Mouse (Mus musculus) G1E (cell line): ENCODE measurements around the gene Rptor. TPM values are rescaled to one million over a fixed set of nuclear protein-coding genes. Genes with fewer than 3 reads are reported as not detected.

Source experiments
- ATAC-seq: 2 replicates; pipeline ENCODE4 v1.8.0; 2016; ENCODE audit warnings: mild to moderate bottlenecking; ENCODE audit not compliant: insufficient number of reproducible peaks, poor library complexity, low FRiP score, severe bottlenecking; ENCODE audit errors: extremely low read depth
- DNase-seq: peaks from one replicate; pipeline ENCODE4 v3.0.0; 2012; ENCODE audit warnings: low spot score
- H3K27me3 ChIP-seq: 2 replicates; pipeline ENCODE4 v1.6.1; 2012; ENCODE audit warnings: mild to moderate bottlenecking, low read length, inconsistent platforms; ENCODE audit not compliant: insufficient read depth
- H3K36me3 ChIP-seq: replicated peaks from 2 replicates; pipeline ENCODE3; 2012; ENCODE audit warnings: mild to moderate bottlenecking, inconsistent platforms
- H3K4me1 ChIP-seq: 2 replicates; pipeline ENCODE4 v1.6.1; 2012; ENCODE audit warnings: low read depth, low read length, inconsistent platforms, mixed read lengths; ENCODE audit not compliant: insufficient read depth
- H3K4me3 ChIP-seq: 2 replicates; pipeline ENCODE4 v1.5.1; 2012; ENCODE audit warnings: low read depth, mild to moderate bottlenecking, inconsistent platforms, low read length, moderate library complexity, mixed read lengths
- H3K9me3 ChIP-seq: replicated peaks from 2 replicates; pipeline ENCODE4 v1.6.1; 2012; ENCODE audit warnings: inconsistent platforms
- CTCF ChIP-seq: IDR thresholded peaks from 2 replicates; pipeline ENCODE4 v1.5.1; 2012; ENCODE audit warnings: low read depth, low read length, inconsistent platforms, mixed read lengths
- GATA1 ChIP-seq: IDR thresholded peaks from 2 replicates; pipeline ENCODE4 v1.6.1; 2012; ENCODE audit warnings: borderline replicate concordance, low read length, inconsistent platforms, mixed read lengths
- GATA2 ChIP-seq: IDR thresholded peaks from 2 replicates; pipeline ENCODE4 v1.6.1; 2012; ENCODE audit warnings: low read depth, low read length, inconsistent platforms, borderline replicate concordance
- POLR2AphosphoS5 ChIP-seq: IDR thresholded peaks from 2 replicates; pipeline ENCODE4 v1.6.1; 2012; ENCODE audit warnings: low read depth, low read length, inconsistent platforms; ENCODE audit not compliant: insufficient replicate concordance
- TAL1 ChIP-seq: conservative IDR thresholded peaks from 2 replicates; pipeline ENCODE4 v1.6.1; 2012; ENCODE audit warnings: low read depth, low read length, inconsistent platforms, mixed read lengths
- polyA plus RNA-seq: library from polyadenylated mRNA; stranded (reverse); fragments of >175 nt; gene quantifications from 2 replicates; pipeline ENCODE4 v1.2.3, GENCODE M21; 2012
- total RNA-seq, 2 experiments: library from RNA; stranded (forward) in 1 of 2; stranded (reverse) in 1 of 2; fragments of 200-1000 nt in 1 of 2; fragments of >200 nt in 1 of 2; fragmentation: Nextera tagmentation in 1 of 2; gene quantifications; 2 replicates each; pipeline ENCODE4 v1.2.3; 2014 to 2017

The Rptor gene
- total and polyA plus RNA-seq, 3 experiments: 17.9 to 51.9 (median 46.5) TPM

GRCm38 (mm10) chr11:119732362-119732761, 129.7 kb downstream of the Rptor start:
- ATAC-seq (no peak), DNase-seq (no peak)
- Histone ChIP-seq H3K27me3 (no peaks in the 10 kb centered on the region), H3K4me1 (peaks cover 21% of the 10 kb centered on the region), H3K36me3 (peaks cover 78% of the 10 kb centered on the region), H3K9me3 (no peaks in the 10 kb centered on the region), H3K4me3 (no peak overlapping the region)
- TF ChIP-seq GATA2 (no peak), GATA1 (no peak), POLR2AphosphoS5 (no peak)

- no peaks in the 10 kb centered on the region for H3K9me3 ChIP-seq
- ATAC-seq (no peak), DNase-seq (no peak)
- no peaks in the 10 kb centered on the region for H3K27me3 ChIP-seq
- TF ChIP-seq POLR2AphosphoS5: no peak
- TF ChIP-seq GATA2: no peak
- no peak for TF ChIP-seq CTCF
- no peak for TF ChIP-seq TAL1
- no peak for TF ChIP-seq GATA1
- no peak overlapping the region for H3K4me3 ChIP-seq
- H3K4me1 ChIP-seq: peaks cover 23% of the 10 kb centered on the region
- peaks cover 77% of the 10 kb centered on the region for H3K36me3 ChIP-seq
Observed at GRCm38 (mm10) chr11:119732961-119733656, 130.4 kb downstream of the Rptor start.

GRCm38 (mm10) chr11:119733657-119733990, 130.9 kb downstream of the Rptor start:
- Histone ChIP-seq H3K36me3 (peaks cover 78% of the 10 kb centered on the region), H3K4me3 (no peak overlapping the region), H3K9me3 (no peaks in the 10 kb centered on the region), H3K27me3 (no peaks in the 10 kb centered on the region), H3K4me1 (peaks cover 27% of the 10 kb centered on the region)
- DNase-seq (no peak), ATAC-seq (no peak)
- TF ChIP-seq GATA2 (no peak), CTCF (no peak), GATA1 (no peak), TAL1 (no peak), POLR2AphosphoS5 (no peak)

GRCm38 (mm10) chr11:119735152-119735551, 132.4 kb downstream of the Rptor start:
- Histone ChIP-seq H3K4me3 (no peak overlapping the region), H3K27me3 (no peaks in the 10 kb centered on the region), H3K9me3 (no peaks in the 10 kb centered on the region), H3K4me1 (peaks cover 28% of the 10 kb centered on the region), H3K36me3 (peaks cover 89% of the 10 kb centered on the region)
- TF ChIP-seq TAL1: no peak
- no peak for TF ChIP-seq GATA1
- no peak for TF ChIP-seq CTCF
- TF ChIP-seq GATA2: no peak
- TF ChIP-seq POLR2AphosphoS5: no peak
- DNase-seq: no peak
- ATAC-seq: no peak

GRCm38 (mm10) chr11:119738990-119739846, 136.5 kb downstream of the Rptor start:
- Histone ChIP-seq H3K27me3 (no peaks in the 10 kb centered on the region), H3K4me1 (peaks cover 18% of the 10 kb centered on the region), H3K36me3 (peaks cover 81% of the 10 kb centered on the region), H3K9me3 (no peaks in the 10 kb centered on the region), H3K4me3 (no peak overlapping the region)
- ATAC-seq: no peak
- DNase-seq: no peak
- TF ChIP-seq POLR2AphosphoS5 (no peak), CTCF (no peak), TAL1 (no peak), GATA1 (no peak), GATA2 (no peak)

GRCm38 (mm10) chr11:119741401-119741800, 138.7 kb downstream of the Rptor start:
- DNase-seq: no peak
- Histone ChIP-seq H3K4me1 (peaks cover 14% of the 10 kb centered on the region), H3K36me3 (peaks cover 86% of the 10 kb centered on the region), H3K4me3 (no peak overlapping the region), H3K9me3 (no peaks in the 10 kb centered on the region), H3K27me3 (no peaks in the 10 kb centered on the region)
- TF ChIP-seq GATA2 (no peak), GATA1 (no peak), CTCF (no peak), POLR2AphosphoS5 (no peak), TAL1 (no peak)
- no peak for ATAC-seq
